Mouse (Mus musculus) right cerebral cortex, adult 18-20 months (tissue): Measurements from ENCODE around the gene Ablim1.

ENCODE experiments used
- DNase-seq: peaks from one replicate; pipeline ENCODE4 v3.0.0; 2022; ENCODE audit warnings: mixed read lengths

The Ablim1 gene

DNA sequence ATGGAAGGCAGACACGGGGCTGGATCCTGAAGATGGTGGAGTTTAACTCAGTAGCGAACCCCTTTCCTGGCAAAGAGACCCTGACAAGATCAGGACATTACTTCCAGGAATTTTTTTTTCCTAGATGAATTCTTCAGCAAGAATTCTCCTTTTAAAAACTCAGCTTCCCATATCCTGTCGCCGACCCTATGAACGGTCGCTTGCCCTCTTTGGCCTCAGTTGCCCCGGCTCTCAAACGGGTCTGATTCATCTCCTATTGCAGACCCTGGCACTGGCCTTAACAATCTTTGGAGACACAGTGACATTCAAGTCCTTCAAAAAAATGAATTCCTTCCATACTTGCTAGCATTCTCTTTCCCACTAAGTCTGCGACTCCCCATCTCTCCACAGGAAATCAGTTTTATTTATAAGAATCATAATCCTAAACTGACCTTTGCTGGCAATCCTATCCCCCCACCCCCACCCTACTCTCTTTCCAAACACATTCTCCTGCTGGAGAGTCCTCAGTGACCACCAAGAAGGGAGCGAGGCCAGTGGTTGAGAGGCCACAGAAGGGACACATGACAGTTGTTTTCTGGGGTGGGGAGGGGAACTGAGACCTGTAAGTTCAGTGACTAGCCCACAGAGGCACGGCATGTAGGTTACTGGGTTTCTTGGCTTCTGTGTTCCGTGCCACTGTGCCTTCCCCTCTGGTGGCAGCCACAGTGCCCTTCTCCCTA, 311.8 kb downstream of the Ablim1 start:
- no peak for DNase-seq

- no peak for DNase-seq
These were observed 312.8 kb downstream of the Ablim1 start for GRCm38 (mm10) chr19:57001926-57002325.

GRCm38 (mm10) chr19:57000592-57000991, 314.1 kb downstream of the Ablim1 start:
- no peak for DNase-seq

DNA sequence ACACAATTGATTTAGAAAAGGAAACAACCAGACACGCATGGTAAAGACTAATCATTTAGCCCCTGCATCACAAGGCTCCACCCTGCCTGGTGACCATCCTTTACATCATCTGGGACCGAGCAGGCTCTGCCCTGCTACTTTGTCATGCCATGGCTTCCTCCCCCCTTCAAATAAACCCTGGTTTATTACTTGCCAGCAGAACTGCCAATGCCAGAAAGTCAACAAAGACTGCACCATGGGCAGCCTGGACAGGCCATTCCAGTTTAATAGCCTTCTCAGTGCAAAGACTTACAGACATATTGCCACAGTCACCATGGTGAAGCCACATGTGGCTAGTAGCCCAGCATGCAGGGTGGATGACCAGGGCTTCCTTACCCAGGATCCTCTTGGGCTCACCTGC, 314.9 kb downstream of the Ablim1 start:
- no peak for DNase-seq

- no peak for DNase-seq
These were observed 315.8 kb downstream of the Ablim1 start for GRCm38 (mm10) chr19:56998910-56999309.

- DNase-seq = no peak
These were observed 316.4 kb downstream of the Ablim1 start for GRCm38 (mm10) chr19:56998331-56998730.

GRCm38 (mm10) chr19:56997164-56997599, 317.5 kb downstream of the Ablim1 start:
- DNase-seq = no peak

GRCm38 (mm10) chr19:56995441-56995840, 319.3 kb downstream of the Ablim1 start:
- DNase-seq = no peak

GRCm38 (mm10) chr19:56994653-56995052, 320.1 kb downstream of the Ablim1 start:
- no peak for DNase-seq

DNA sequence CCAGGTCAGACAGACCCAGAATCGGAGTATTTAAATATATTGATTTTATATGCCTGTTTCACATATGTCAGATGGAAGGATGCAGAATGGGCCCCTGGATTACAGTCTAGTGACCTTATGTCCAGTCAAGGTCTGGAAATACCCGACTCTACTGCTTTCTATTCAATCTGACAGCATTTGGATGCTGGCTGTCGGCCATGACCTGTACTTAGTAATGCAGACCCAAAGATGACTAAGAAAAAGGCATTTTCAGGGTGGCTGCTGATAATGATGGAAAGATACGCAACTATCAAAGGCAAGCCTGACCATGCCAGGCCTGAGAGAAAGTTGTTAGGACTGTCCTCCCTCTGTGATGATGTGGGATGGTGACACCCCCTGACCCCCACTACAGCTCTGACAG, 321.0 kb downstream of the Ablim1 start:
- DNase-seq = no peak

GRCm38 (mm10) chr19:56992978-56993545, 321.7 kb downstream of the Ablim1 start:
- no peak for DNase-seq

GRCm38 (mm10) chr19:56990367-56991111, 324.2 kb downstream of the Ablim1 start:
- no peak for DNase-seq

DNA sequence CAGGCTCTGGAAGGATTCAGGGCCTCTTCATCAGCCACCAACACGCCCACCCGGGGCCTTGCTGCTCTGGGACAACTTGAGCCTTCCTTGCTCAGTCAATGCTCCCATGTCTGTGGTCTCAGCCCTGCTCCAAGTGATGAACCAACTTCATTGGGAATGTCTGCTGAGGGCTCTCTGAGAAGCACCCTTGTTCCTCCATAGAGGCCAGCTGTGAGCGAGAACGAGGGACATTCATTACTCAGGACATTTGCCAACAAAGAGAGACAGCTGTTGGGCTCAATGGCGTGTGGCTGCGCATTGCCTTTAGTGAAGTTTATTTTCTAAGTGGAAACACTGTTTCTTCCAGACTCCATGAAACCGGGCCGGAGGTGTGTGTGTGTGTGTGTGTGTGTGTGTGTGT, 325.5 kb downstream of the Ablim1 start:
- DNase-seq = peak; percentile 17

GRCm38 (mm10) chr19:56984229-56984628, 330.5 kb downstream of the Ablim1 start:
- DNase-seq = no peak

GRCm38 (mm10) chr19:56983757-56984156, 331.0 kb downstream of the Ablim1 start:
- no peak for DNase-seq
